Mouse (Mus musculus): ENCODE measurements around the gene Adh6a.
"Not testable (repeated sequence)": the region's sequence is repeated elsewhere in the genome, so short reads cannot be mapped to it uniquely, and the experiment has no call there.

Adh6a gene

DNA sequence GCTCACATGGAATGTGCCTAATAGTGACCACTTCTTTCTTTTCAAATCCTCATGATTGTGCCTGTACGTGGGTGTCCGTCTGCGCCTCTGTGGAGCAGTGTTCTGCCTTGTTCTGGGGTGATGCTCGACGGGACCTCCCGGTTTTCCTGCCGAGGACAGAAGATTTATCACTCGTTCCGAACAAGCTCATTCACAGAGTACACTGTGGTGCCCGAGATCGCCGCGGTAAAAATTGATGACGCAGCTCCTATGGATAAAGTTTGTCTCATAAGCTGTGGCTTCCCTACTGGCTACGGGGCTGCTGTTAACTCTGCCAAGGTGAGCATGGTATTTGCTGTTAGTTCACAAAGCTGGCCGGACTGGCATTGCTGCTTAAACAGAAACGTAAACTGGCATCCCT, 11.9 kb downstream of the Adh6a start:
- no peak for DNase-seq (ENCODE audit: low spot score in 2 of 2)

DNA sequence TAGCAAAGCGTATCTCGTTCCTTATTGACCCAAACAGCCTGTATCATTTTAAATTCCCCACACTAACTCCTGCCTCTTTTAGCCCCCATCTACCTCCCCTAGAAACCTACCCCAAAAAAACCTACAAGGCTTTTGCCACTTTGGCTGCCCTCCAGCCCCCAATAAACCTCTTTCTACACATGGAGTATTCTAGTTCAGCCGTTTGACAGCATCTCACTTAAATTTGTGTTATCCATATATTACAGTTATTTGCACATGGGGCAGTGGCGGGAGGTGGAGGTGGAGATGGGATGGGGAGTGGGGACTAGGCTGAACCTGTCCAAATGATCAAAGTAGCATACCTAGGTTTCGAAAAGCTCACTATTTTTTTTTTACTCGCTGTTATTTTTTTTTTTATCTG, 12.4 kb downstream of the Adh6a start:
- no peak for DNase-seq (ENCODE audit: low spot score in 2 of 2)

DNA sequence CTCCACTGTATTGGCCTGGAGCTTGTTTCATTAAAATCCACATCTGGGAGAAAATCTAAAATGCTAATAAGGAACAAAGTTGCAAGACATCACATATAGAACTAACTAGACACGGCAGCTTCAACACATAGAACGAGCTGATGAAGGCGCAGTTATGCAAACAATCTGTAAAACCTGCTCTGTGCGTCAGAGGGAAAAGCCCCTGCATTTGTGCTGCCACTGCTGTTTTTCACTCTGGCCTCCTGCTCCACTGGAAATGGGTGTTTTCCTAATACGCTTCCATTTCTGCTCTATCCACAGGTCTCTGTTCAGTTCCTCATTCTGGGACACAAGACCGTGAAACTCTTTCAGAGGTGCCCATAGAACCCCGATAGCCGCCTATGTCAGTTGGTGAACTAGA, 20.8 kb downstream of the Adh6a start:
- DNase-seq (ENCODE audit: low spot score in 2 of 2) = no peak

DNA sequence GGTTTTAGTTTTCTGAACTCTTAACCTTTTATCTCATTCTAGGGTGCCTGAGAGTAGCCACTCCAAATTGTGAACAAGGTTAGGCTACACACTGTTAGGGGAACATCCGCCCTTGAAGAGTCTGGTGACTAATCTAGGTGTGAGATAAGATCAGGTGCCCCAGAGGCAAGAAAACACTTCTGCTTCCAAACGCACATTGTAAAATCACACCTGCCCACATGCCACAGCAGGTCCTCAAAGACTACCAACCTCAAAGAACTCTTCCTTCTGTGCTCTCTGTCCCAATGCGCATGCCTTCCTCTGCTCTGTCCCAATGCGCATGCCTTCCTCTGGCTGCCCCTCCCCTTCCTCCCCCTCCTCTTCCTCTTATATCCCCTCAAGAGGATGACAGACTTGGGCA, 21.2 kb downstream of the Adh6a start:
- DNase-seq (ENCODE audit: low spot score in 2 of 2) = no peak

DNA sequence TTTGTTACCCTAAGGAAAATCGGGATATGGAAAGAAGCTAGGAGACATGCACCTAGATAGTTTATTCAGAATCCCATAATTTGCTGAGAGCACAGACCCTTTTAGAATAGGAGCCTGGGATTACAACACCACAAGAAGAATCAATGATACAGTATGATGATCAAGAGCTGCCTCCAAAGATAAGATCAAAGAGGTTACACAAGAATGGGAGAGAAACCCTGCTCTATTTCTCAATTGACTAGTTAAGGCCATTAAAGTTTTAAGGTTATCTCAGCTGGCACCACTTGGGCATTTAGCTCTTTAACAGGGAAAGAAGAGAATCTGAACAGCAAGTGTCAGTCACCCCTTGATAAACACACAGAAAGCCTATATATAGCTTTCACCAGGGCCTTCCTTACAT, 22.5 kb downstream of the Adh6a start:
- DNase-seq (ENCODE audit: low spot score in 2 of 2) = no peak

DNA sequence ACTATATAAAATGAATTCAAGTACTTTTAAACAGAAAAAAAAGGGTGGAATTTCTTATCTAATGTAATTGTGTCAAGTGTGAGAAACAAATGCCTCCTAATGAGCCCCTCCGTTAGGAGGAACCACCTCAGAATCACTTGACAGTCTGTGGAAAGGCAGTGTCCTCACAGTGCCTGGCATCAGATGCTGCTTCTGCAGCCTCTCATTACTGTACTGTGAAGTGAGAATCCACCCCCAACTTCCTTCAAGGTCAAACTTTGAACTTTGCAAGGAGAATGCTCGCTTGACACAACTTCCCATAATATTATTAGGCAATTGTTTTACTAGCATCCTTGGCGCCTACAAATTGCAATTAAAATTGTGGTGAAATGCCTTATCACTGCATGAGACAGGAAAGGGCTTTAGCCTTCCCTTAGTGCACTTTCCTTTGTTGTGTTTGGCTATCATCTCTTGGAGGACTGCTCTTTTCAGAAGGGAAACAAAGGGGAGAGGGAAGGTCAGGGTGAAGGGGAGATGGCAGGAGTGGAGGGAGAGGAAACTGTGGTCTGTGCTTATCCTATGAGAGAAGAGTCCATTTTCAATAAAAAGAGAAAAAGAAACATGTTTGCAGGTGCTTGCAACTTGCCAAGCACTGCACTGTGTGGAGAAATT, 23.1 kb downstream of the Adh6a start:
- no peak for DNase-seq (ENCODE audit: low spot score in 2 of 2)

DNA sequence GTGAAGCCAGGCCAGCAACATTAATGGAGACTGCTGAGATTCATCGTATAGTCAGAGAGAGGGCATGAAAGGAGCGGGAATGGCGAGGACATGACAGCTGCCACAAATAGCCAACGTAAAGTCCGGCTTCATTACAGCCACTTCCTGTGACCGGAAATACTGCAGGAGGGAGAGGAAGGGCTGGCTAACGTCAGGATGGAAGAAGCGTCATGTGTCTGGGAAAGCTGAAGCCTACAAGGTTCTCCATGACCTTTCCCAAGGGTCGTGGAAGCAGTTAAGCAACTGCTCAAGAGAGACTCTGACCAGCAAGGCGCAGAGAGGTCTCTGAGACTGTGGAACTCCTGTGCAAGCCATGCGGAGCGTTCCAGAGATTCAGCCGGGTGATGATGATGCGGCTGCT, 28.4 kb downstream of the Adh6a start, which contains the start of gene Adh6b:
Gene Adh6b, plus strand, starts transcription at position 305 of the 400 bp plus-strand sequence.
- DNase-seq (ENCODE audit: low spot score in 2 of 2) = no peak

DNA sequence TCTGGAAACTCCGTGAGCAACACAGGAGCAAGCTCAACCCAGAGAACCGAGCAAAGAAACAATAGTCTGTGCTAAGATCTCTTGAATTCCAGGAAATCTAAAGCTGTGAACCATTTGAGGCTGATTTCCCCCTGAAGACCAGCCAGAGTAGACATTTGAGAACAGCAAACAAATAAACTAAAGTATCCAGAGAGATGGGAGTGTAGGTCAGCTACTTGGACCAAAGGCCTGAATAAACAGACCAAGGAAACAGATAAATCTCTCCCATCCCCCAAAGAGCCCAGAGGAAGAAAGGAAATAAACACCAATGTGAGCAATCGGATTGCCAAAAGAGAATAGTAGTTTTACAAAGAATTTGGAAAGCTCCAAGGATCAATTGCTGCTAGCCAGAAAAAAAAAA, 34.0 kb downstream of the Adh6a start:
- DNase-seq (ENCODE audit: low spot score in 2 of 2) = no peak

DNA sequence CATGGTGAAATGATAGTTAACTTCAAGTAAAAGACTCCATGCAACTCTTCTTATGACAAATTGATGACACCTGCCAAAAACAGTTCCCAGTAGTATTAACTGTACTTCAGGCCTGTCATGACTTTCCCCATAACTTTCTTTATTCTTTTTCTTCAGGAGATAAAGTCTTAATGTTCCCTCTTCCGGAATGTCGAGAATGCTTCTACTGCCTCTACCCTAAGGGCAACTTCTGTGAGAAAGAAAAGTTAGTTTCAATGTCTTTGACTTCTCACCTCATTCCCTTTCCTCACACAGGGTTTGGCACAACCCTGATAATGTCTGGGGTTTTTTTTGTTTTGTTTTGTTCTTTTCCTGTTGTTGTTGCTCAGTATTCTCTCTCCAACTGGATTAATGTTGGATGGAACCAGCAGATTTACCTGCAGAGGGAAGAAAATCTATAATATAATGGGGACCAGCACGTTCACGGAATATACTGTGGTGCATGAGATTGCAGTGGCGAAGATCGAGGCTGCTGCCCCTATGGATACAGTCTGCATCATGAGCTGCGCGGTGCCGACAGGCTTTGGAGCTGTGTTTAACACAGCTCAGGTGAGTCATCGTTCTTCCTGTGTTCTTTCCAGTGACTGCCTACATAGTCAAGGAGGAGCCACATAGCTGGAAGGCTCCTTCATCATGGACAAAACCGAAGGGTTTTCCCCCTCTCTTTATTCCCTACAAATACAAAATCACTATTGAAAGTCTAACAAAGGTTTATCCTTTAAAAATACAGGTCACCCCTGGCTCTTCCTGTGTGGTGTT, 39.1 kb downstream of the Adh6a start:
- DNase-seq (ENCODE audit: low spot score in 2 of 2) = no peak

DNA sequence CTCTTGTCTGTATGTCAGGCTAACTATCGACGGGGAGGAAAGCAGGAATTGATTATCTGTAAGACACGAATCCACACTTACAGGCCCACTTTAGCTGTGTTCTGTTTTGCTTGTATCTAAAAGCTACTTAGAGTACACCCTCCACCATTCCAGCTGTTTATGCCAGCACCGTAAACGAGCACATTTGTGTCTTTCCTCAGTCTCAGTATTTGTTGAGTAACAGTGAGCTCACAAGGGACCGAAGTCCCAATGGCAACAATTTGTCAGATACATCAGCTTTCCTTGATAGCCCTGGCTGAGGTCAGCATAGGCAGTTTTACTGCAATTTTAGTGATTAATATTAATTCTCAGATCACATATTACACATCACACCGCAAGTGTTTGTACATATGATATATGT, 45.8 kb downstream of the Adh6a start:
- DNase-seq (ENCODE audit: low spot score in 2 of 2) = no peak

DNA sequence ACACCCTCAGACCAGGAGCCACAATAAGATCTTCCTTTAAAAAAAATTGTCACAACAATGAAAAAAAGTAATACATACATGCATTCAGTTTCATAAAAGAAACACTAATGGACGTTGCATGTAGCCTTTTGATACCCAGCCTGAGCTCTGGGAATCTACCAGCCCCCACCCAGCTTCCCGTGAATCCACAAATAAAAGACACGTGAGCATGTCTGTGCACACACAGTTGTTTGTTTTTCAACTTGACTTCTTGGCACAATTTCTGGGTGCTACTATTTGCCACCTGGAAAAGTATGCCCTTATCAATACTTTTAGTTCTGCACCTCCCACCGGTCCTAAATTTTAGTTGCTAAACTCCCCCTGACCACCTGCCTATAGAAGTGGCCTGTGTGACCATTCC, 47.6 kb downstream of the Adh6a start:
- no peak for DNase-seq (ENCODE audit: low spot score in 2 of 2)

DNA sequence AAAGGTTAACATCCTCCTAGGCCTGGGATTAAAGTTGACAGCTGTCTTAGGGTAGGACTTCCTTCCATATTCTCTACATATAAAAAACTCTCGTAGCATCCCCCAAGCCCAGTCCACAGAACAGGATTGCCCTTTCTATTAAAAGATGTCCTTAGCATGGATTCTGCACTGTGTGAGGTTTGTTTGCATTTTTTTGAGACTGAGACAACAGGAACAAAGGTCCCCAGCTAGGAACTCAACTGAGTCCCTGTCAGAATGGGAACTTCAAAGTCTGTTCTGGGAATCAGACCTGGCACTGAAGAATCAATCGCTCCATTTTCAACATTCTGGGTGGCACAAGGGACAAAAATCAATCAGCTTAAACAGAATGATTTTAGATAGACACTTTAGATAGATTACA, 49.8 kb downstream of the Adh6a start:
- no peak for DNase-seq (ENCODE audit: low spot score in 2 of 2)

DNA sequence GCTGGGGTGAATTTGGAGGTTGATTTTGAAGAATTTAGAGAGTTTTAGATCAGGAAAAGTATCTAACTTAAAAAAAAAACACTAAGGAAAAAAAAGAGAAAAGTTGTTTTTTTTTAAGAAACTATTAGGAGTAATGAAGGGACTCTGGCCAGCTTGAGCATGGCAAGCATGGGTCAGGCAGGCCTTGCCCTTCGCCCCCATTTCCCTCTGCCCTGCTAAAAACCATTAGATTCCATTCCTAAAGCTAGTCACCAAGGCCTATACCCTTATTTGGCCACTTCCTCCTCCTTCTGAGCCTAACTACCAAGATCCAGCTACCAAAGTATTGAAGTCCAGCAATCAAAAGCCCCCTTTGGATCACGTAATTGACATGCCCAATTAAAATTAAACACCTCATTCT, 53.1 kb downstream of the Adh6a start:
- no peak for DNase-seq (ENCODE audit: low spot score in 2 of 2)

DNA sequence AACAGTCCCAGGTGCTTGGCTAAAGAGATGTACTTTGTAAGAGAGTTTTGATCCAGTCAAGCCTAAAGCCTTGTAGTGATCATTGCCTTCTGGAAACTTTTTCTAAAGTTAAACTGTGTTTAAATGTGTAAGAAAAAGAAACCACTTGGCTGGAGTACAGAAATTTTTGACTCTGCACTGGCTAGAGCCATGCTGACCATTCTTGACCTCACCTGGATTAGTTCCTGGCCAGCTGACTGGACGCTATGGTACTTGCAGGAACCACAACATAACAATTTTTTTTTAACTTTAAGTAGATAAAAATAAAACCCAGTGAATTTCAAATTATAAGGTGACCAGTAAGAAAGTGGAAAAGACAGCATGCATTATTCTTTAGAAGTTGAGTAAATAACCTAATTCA, 56.5 kb downstream of the Adh6a start:
- no peak for DNase-seq (ENCODE audit: low spot score in 2 of 2)

DNA sequence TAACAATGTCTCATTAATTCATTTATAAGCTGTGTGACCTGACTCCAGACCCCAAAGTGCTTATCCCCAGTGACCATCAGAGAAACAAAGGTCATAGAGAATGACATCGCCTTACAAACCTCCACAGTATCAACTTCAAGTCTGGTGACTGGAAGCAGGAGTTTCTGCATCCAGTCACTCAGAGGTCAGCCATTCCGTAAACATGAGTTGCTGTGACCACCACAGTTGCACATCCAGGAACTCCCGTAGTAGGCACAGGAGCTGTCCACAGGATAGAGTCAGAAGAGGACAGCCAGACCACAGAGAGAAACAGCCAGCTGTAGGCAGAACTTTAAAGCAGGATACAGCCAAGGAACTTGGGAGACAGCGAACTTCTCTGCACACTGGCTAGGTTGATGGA, 57.2 kb downstream of the Adh6a start:
- DNase-seq (ENCODE audit: low spot score in 2 of 2) = not testable (repeated sequence)

DNA sequence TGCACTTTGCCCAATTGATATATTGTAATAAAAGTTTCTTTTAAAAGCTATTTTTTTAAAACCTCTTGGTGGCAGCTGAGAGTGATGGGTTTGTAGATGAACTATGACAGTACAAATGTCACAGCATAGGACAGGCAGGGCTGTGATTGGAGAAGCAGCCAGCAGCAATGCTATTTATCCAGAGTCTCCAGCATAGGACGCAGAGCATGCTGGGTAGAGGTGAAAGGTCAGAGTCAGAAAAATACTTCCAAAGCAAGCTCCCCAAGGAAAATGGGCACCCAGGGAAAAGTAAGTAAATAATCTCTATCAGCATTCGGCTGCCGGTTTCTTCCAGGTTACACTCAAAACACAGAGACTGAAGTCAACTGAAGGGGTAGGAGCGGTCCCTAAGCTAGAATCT, 60.8 kb downstream of the Adh6a start:
- DNase-seq (ENCODE audit: low spot score in 2 of 2) = no peak

DNA sequence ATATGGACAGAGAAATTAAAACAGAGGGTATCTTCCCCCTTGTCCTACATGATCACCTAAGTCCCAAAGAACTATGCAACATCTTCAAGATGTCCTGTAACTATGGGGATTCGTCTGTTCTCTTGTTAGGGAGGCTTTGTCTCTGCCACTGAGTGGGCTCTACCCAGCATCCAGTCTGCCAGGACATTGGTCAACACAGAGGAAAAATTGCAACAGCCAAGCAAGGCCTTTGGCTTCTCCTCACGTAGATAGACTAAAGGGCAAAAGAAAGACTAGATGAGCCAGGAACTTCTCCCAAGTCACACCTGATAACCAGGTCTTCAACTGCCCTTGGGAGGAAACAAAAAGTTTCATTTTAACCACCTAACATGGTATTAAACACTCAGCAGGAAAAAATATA, 62.1 kb downstream of the Adh6a start:
- DNase-seq (ENCODE audit: low spot score in 2 of 2) = no peak

All from thymus, postnatal 10 days (tissue).